Mouse (Mus musculus): ENCODE results near the gene Gm11114. TPM values are rescaled to one million over a fixed set of nuclear protein-coding genes. Genes with fewer than 3 reads are reported as not detected.

Gene Gm11114
- total RNA-seq (2021), result not detected
- long read RNA-seq, experiment 1, result 0 reads
- long read RNA-seq, experiment 2, result 0 reads

- DNase-seq (ENCODE audit: low spot score in 2 of 2), result no peak
Observed at GRCm38 (mm10) chr9:85312473-85312872, at the start of gene Gm11114. Gene Gm11114, plus strand, starts transcription at chr9:85312773.

- no peak for DNase-seq (ENCODE audit: low spot score in 2 of 2)
Observed at GRCm38 (mm10) chr9:85266847-85267246, 45.7 kb upstream of the Gm11114 start.

GRCm38 (mm10) chr9:85274114-85274513 is 38.5 kb upstream of the Gm11114 start:
- DNase-seq (ENCODE audit: low spot score in 2 of 2), result no peak

GRCm38 (mm10) chr9:85302849-85303248 is 9.7 kb upstream of the Gm11114 start:
- DNase-seq (ENCODE audit: low spot score in 2 of 2), result no peak

- no peak for DNase-seq (ENCODE audit: low spot score in 2 of 2)
Observed at GRCm38 (mm10) chr9:85303378-85303777, 9.2 kb upstream of the Gm11114 start.

- DNase-seq (ENCODE audit: low spot score in 2 of 2), result no peak
Observed at GRCm38 (mm10) chr9:85316122-85316521, 3.5 kb downstream of the Gm11114 start.

GRCm38 (mm10) chr9:85320167-85320951 is 7.8 kb downstream of the Gm11114 start:
- no peak for DNase-seq (ENCODE audit: low spot score in 2 of 2)

GRCm38 (mm10) chr9:85324158-85324875 is 11.7 kb downstream of the Gm11114 start:
- no peak for DNase-seq (ENCODE audit: low spot score in 2 of 2)

GRCm38 (mm10) chr9:85325201-85325868 is 12.8 kb downstream of the Gm11114 start:
- DNase-seq (ENCODE audit: low spot score in 2 of 2), result no peak

- DNase-seq (ENCODE audit: low spot score in 2 of 2), result peak in 1 of 2 experiments; percentile 11
Observed at GRCm38 (mm10) chr9:85326292-85327241, 14.0 kb downstream of the Gm11114 start.

- peak; percentile 47 to 52 for DNase-seq (ENCODE audit: low spot score in 2 of 2)
Observed at GRCm38 (mm10) chr9:85327242-85328211, 15.0 kb downstream of the Gm11114 start, which contains the start of gene Tent5a. Gene Tent5a, minus strand, starts transcription at chr9:85327348.

GRCm38 (mm10) chr9:85328259-85328658 is 15.7 kb downstream of the Gm11114 start:
- peak; percentile 86 to 90 for DNase-seq (ENCODE audit: low spot score in 2 of 2)

GRCm38 (mm10) chr9:85331521-85331920 is 18.9 kb downstream of the Gm11114 start:
- no peak for DNase-seq (ENCODE audit: low spot score in 2 of 2)

GRCm38 (mm10) chr9:85336046-85336445 is 23.5 kb downstream of the Gm11114 start:
- no peak for DNase-seq (ENCODE audit: low spot score in 2 of 2)

GRCm38 (mm10) chr9:85340303-85340702 is 27.7 kb downstream of the Gm11114 start:
- no peak for DNase-seq (ENCODE audit: low spot score in 2 of 2)

- DNase-seq (ENCODE audit: low spot score in 2 of 2), result no peak
Observed at GRCm38 (mm10) chr9:85342892-85343785, 30.6 kb downstream of the Gm11114 start.

GRCm38 (mm10) chr9:85347823-85348523 is 35.4 kb downstream of the Gm11114 start:
- DNase-seq (ENCODE audit: low spot score in 2 of 2), result no peak

GRCm38 (mm10) chr9:85355559-85355958 is 43.0 kb downstream of the Gm11114 start:
- DNase-seq (ENCODE audit: low spot score in 2 of 2), result no peak

Data from layer of hippocampus, postnatal 14 days (tissue).